Mouse (Mus musculus): Measurements from ENCODE around the gene Taar4.

The Taar4 gene

GRCm38 (mm10) chr10:24007034-24007433 lies 46.7 kb downstream of the Taar4 start:
- no peak for DNase-seq (ENCODE audit: low read depth, low spot score)

DNA sequence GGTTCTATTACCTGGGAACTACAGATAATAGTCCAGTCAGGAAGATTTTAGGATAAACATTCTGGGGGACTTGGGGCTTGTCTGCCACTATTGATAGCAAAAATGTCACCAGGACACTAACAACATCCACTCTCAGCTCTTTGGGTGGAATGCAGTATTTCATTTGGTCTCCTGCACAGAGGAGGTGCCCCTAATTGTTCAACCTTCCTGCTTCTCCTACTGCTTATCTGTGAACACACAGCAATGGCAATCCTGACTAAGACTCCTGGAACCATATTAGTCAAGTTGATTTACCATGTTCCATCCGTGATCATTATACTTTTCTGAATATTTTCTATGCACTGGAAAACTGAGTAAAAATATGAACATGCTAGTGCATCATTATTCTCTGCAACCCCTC lies 47.8 kb downstream of the Taar4 start:
- no peak for DNase-seq (ENCODE audit: low read depth, low spot score)
